Mouse (Mus musculus): ENCODE data around the gene Gm826.

Gm826 gene

GRCm38 (mm10) chr2:160334111-160334661 is at the start of gene Gm826:
Gm826 (minus strand) TSS chr2:160334162.
- peak; percentile 55 to 75 for DNase-seq

- no peak for DNase-seq
Measured at GRCm38 (mm10) chr2:160383418-160383817, 49.5 kb upstream of the Gm826 start.

- peak in 1 of 2 experiments; percentile 81 for DNase-seq
Measured at GRCm38 (mm10) chr2:160378271-160378670, 44.3 kb upstream of the Gm826 start.

- DNase-seq = peak in 1 of 2 experiments; percentile 23
Measured at GRCm38 (mm10) chr2:160376236-160376635, 42.3 kb upstream of the Gm826 start.

- peak in 1 of 2 experiments; percentile 7 for DNase-seq
Measured at GRCm38 (mm10) chr2:160369653-160370420, 35.9 kb upstream of the Gm826 start.

- peak in 1 of 2 experiments; percentile 31 for DNase-seq
Measured at GRCm38 (mm10) chr2:160368422-160369357, 34.7 kb upstream of the Gm826 start.

GRCm38 (mm10) chr2:160367448-160368208 is 33.7 kb upstream of the Gm826 start:
- peak; percentile 88 to 93 for DNase-seq

GRCm38 (mm10) chr2:160366980-160367338 is 33.0 kb upstream of the Gm826 start, which contains the start of gene Mafb:
Mafb (minus strand) TSS chr2:160367065.
- DNase-seq = peak; percentile 95 to 97

GRCm38 (mm10) chr2:160366111-160366979 is 32.4 kb upstream of the Gm826 start:
- peak in 1 of 2 experiments; percentile 49 for DNase-seq

- DNase-seq = peak; percentile 50 to 83
Measured at GRCm38 (mm10) chr2:160365107-160365911, 31.3 kb upstream of the Gm826 start.

GRCm38 (mm10) chr2:160364666-160365065 is 30.7 kb upstream of the Gm826 start:
- no peak for DNase-seq

GRCm38 (mm10) chr2:160364128-160364650 is 30.2 kb upstream of the Gm826 start:
- no peak for DNase-seq

GRCm38 (mm10) chr2:160363201-160363600 is 29.2 kb upstream of the Gm826 start:
- no peak for DNase-seq

GRCm38 (mm10) chr2:160361442-160362121 is 27.6 kb upstream of the Gm826 start:
- no peak for DNase-seq

GRCm38 (mm10) chr2:160360234-160360874 is 26.4 kb upstream of the Gm826 start:
- no peak for DNase-seq

GRCm38 (mm10) chr2:160358896-160359295 is 24.9 kb upstream of the Gm826 start:
- DNase-seq = no peak

GRCm38 (mm10) chr2:160357442-160357841 is 23.5 kb upstream of the Gm826 start:
- DNase-seq = no peak

- DNase-seq = peak in 1 of 2 experiments; percentile 41
Measured at GRCm38 (mm10) chr2:160356132-160356531, 22.2 kb upstream of the Gm826 start.

- DNase-seq = no peak
Measured at GRCm38 (mm10) chr2:160354319-160354718, 20.4 kb upstream of the Gm826 start.

All from kidney, postnatal 25 days (tissue).